ENCODE assay signal across 16 mouse cellular contexts in the genomic region with DNA sequence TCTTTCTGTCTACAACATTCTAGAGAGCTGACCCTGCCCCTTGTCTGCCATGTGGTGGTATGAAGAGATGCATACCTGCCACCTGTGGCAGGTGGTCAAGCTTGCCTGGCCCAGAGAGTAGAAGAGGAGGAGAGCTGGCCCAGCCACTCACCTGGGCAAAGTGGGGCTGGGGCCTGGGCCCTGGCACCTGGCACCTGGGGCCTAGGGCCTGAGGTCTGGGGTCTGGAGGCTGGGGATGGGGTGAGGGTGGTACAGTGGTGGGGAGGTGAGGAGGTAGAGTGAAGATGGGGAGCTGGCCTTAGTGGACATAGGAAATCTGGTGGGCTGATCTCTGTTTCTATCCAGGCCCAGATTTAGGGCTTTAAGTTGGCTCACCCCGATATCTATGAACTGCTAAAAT.
"Had no signal": no experiment of that assay in that cellular context is flagged by ENCODE, and none has a peak within 500 bp of the region (broad histone marks: within the 10 kb centered on the region; RNA-seq: fewer than 3 reads in every experiment).

No protein-coding gene starts in this region.

- H3K4me3 ChIP-seq: left cerebral cortex, adult 2 months; liver, embryonic 13.5 days had no signal

- H3K27ac ChIP-seq: left cerebral cortex, adult 2 months; liver, embryonic 13.5 days; stomach, postnatal 0 days had no signal

- H3K36me3 ChIP-seq: liver, embryonic 13.5 days had no signal

- DNase-seq: kidney, adult 18-20 months; kidney, adult 9 months; kidney, postnatal 36 days; layer of hippocampus, postnatal 36 days; liver, embryonic 13.5 days; lung, adult 2 months; lung, postnatal 14 days; lung, postnatal 4 days; right cerebral cortex, postnatal 14 days; right cerebral cortex, postnatal 4 days; thymus, adult 2 months; thymus, postnatal 14 days; thymus, postnatal 4 days had no signal

- ATAC-seq: midbrain, embryonic 16.5 days had no signal

- H3K9me3 ChIP-seq: liver, embryonic 13.5 days had no signal

- H3K27me3 ChIP-seq: liver, embryonic 13.5 days had no signal

- H3K4me2 ChIP-seq: liver, embryonic 13.5 days had no signal

- H3K4me1 ChIP-seq: liver, embryonic 13.5 days had no signal

- H3K9ac ChIP-seq: liver, embryonic 13.5 days had no signal
